Comparison of ENCODE assay signal across 21 mouse cellular contexts in genomic region chrX:52599246-52599645, GRCm38 (mm10). TPM values are rescaled to one million over a fixed set of nuclear protein-coding genes. Genes with fewer than 3 reads are reported as not detected.
DNase-seq lines count a peak whose midpoint lies in the region; ATAC-seq and TF ChIP-seq lines count a peak whose summit lies in the region.
"Had no signal": no experiment of that assay in that cellular context is flagged by ENCODE, and none has a peak within 500 bp of the region (broad histone marks: within the 10 kb centered on the region; RNA-seq: fewer than 3 reads in every experiment).

No protein-coding gene starts in this region.

- 48% methylated on average over 1 of the region's 1 CpGs for WGBS in kidney, embryonic 14.5 days
- WGBS in kidney, adult 2 months, result 62% methylated on average over 1 of the region's 1 CpGs
- 50% methylated on average over 1 of the region's 1 CpGs for WGBS in lung, embryonic 16.5 days
- 56% methylated on average over 1 of the region's 1 CpGs for WGBS in lung, adult 2 months

- H3K4me1 ChIP-seq in kidney, embryonic 14.5 days (ENCODE audit: control insufficient read depth, insufficient read depth, low read length), result no peaks in the 10 kb centered on the region
- no peaks in the 10 kb centered on the region for H3K4me1 ChIP-seq in kidney, adult 2 months (ENCODE audit: control insufficient read depth, insufficient read depth, low read length)
- no peaks in the 10 kb centered on the region for H3K4me1 ChIP-seq in lung, embryonic 16.5 days (replicated peaks; ENCODE audit: control insufficient read depth, insufficient read depth, low read length)
- H3K4me1 ChIP-seq in lung, adult 2 months (ENCODE audit: control insufficient read depth, insufficient read depth, low read length), result no peaks in the 10 kb centered on the region
- H3K4me1 ChIP-seq: embryonic facial prominence, embryonic 12.5 days; hindbrain, embryonic 12.5 days had no signal

- no peaks in the 10 kb centered on the region for H3K9me3 ChIP-seq in kidney, embryonic 14.5 days (ENCODE audit: control insufficient read depth, low read length)
- no peaks in the 10 kb centered on the region for H3K9me3 ChIP-seq in lung, embryonic 16.5 days (ENCODE audit: control insufficient read depth, low read length)
- H3K9me3 ChIP-seq: embryonic facial prominence, embryonic 12.5 days; heart, embryonic 10.5 days; hindbrain, embryonic 12.5 days had no signal

- no peak for TF ChIP-seq CTCF in kidney, adult 2 months (conservative IDR thresholded peaks at IDR 0.05; ENCODE audit: insufficient read depth, insufficient read length, low read depth, low read length)
- no peak for TF ChIP-seq CTCF in lung, adult 2 months (IDR thresholded peaks at IDR 0.05; ENCODE audit: insufficient read depth, low read length)

- peak; percentile 81 for ATAC-seq in kidney, embryonic 14.5 days (ENCODE audit: low FRiP score, low TSS enrichment)
- peak; percentile 57; the same call in 1 of the 2 replicates for ATAC-seq in lung, embryonic 16.5 days (ENCODE audit: low read depth)
- ATAC-seq: activated CD4-positive, CD25-positive, alpha-beta regulatory T cell, adult 4 months; forebrain, embryonic 16.5 days; Patski had no signal

- DNase-seq in kidney, adult 9 months, result no peak
- peak; percentile 46 for DNase-seq in kidney, postnatal 10 days
- no peak for DNase-seq in kidney, adult 2 months
- no peak for DNase-seq in lung, adult 2 months
- DNase-seq: adrenal gland, postnatal 14 days; cerebellum, adult 11-12 months; cerebellum, adult 9-10 months; cerebellum, postnatal 25 days; gastrocnemius, postnatal 10 days; heart, adult 18-20 months; heart, postnatal 10 days; heart, postnatal 4 days had no signal

- no peaks in the 10 kb centered on the region for H3K27me3 ChIP-seq in kidney, embryonic 14.5 days (ENCODE audit: control insufficient read depth, insufficient read depth, low read length)
- no peaks in the 10 kb centered on the region for H3K27me3 ChIP-seq in kidney, adult 2 months (replicated peaks; ENCODE audit: control insufficient read depth, insufficient read depth, low read length)
- no peaks in the 10 kb centered on the region for H3K27me3 ChIP-seq in lung, embryonic 16.5 days (ENCODE audit: control insufficient read depth, insufficient read depth, low read depth, low read length)
- H3K27me3 ChIP-seq: CH12.LX; embryonic facial prominence, embryonic 12.5 days; hindbrain, embryonic 12.5 days had no signal

- no peak for TF ChIP-seq POLR2A in kidney, adult 2 months (IDR thresholded peaks at IDR 0.05; ENCODE audit: low read depth, low read length)
- no peak for TF ChIP-seq POLR2A in lung, adult 2 months (IDR thresholded peaks at IDR 0.05; ENCODE audit: borderline replicate concordance, extremely low read depth, low read depth, low read length)

- H3K9ac ChIP-seq in kidney, embryonic 14.5 days (ENCODE audit: low read depth, low read length), result no peak overlapping the region
- no peak overlapping the region for H3K9ac ChIP-seq in lung, embryonic 16.5 days (ENCODE audit: low read length)
- H3K9ac ChIP-seq: embryonic facial prominence, embryonic 12.5 days; hindbrain, embryonic 12.5 days had no signal

- H3K4me2 ChIP-seq in kidney, embryonic 14.5 days (replicated peaks; ENCODE audit: low read depth, low read length), result no peak overlapping the region
- H3K4me2 ChIP-seq in lung, embryonic 16.5 days (ENCODE audit: low read depth, low read length), result no peak overlapping the region
- H3K4me2 ChIP-seq: embryonic facial prominence, embryonic 12.5 days; hindbrain, embryonic 12.5 days had no signal

- H3K4me3 ChIP-seq in kidney, embryonic 14.5 days (ENCODE audit: low read length), result no peak overlapping the region
- H3K4me3 ChIP-seq in kidney, adult 2 months (ENCODE audit: insufficient read depth, low read depth, low read length), result no peak overlapping the region
- no peak overlapping the region for H3K4me3 ChIP-seq in lung, embryonic 16.5 days (ENCODE audit: low read length)
- H3K4me3 ChIP-seq in lung, adult 2 months (replicated peaks; ENCODE audit: extremely low read depth, low read depth, low read length), result no peak overlapping the region
- H3K4me3 ChIP-seq: embryonic facial prominence, embryonic 12.5 days; heart, embryonic 10.5 days; hindbrain, embryonic 12.5 days had no signal

- H3K36me3 ChIP-seq in kidney, embryonic 14.5 days (ENCODE audit: control insufficient read depth, insufficient read depth, low read length), result no peaks in the 10 kb centered on the region
- H3K36me3 ChIP-seq in kidney, adult 2 months (ENCODE audit: control insufficient read depth, insufficient read depth, low read length), result no peaks in the 10 kb centered on the region
- no peaks in the 10 kb centered on the region for H3K36me3 ChIP-seq in lung, embryonic 16.5 days (ENCODE audit: control insufficient read depth, insufficient read depth, low read length)
- H3K36me3 ChIP-seq: embryonic facial prominence, embryonic 12.5 days; hindbrain, embryonic 12.5 days had no signal

- no peak overlapping the region for H3K27ac ChIP-seq in kidney, embryonic 14.5 days (ENCODE audit: low read depth, low read length)
- H3K27ac ChIP-seq in kidney, adult 2 months (ENCODE audit: insufficient read depth, low read depth, low read length), result no peak overlapping the region
- H3K27ac ChIP-seq in lung, embryonic 16.5 days (ENCODE audit: low read length), result no peak overlapping the region
- H3K27ac ChIP-seq: embryonic facial prominence, embryonic 12.5 days; heart, embryonic 10.5 days; hindbrain, embryonic 12.5 days had no signal

RNA-seq across cellular contexts. Expression of gene Gpc3, which starts 14.5 kb away (rescaled TPM):
- 1,004 and 1,032 TPM in 2 replicates for polyA plus RNA-seq in kidney, embryonic 14.5 days (2014; fragmentation: Nextera tagmentation; extraction: Ambion mirVana)
- 27.2 and 31.5 TPM in 2 replicates for polyA plus RNA-seq in kidney, adult 2 months (2012; rRNA removed)
- 452 and 477 TPM in 2 replicates for polyA plus RNA-seq in lung, embryonic 16.5 days (2015; fragmentation: Nextera tagmentation; extraction: Ambion mirVana)
- polyA plus RNA-seq in lung, adult 2 months (2012; rRNA removed), result 149 and 172 TPM in 2 replicates
- polyA plus RNA-seq: activated CD4-positive, CD25-positive, alpha-beta regulatory T cell, adult 4 months had no signal
